16 mouse cellular contexts compared by ENCODE assay signal in genomic region chr2:115872851-115873250, GRCm38 (mm10).
DNase-seq lines count a peak whose midpoint lies in the region; ATAC-seq lines count a peak whose summit lies in the region.
"Had no signal": no experiment of that assay in that cellular context is flagged by ENCODE, and none has a peak within 500 bp of the region (broad histone marks: within the 10 kb centered on the region; RNA-seq: fewer than 3 reads in every experiment).

No protein-coding gene starts in this region.

- no peak overlapping the region for H3K4me2 ChIP-seq in embryonic facial prominence, embryonic 14.5 days (ENCODE audit: low read depth, low read length)
- H3K4me2 ChIP-seq in midbrain, embryonic 16.5 days (ENCODE audit: low read length), result no peak overlapping the region

- H3K4me3 ChIP-seq in embryonic facial prominence, embryonic 14.5 days (ENCODE audit: low read depth, low read length), result no peak overlapping the region
- H3K4me3 ChIP-seq in midbrain, embryonic 16.5 days (ENCODE audit: low read depth, low read length), result no peak overlapping the region
- H3K4me3 ChIP-seq: heart, adult 2 months had no signal

- H3K9ac ChIP-seq in embryonic facial prominence, embryonic 14.5 days (ENCODE audit: low read depth, low read length), result no peak overlapping the region
- no peak overlapping the region for H3K9ac ChIP-seq in midbrain, embryonic 16.5 days (ENCODE audit: low read depth, low read length)

- WGBS in embryonic facial prominence, embryonic 14.5 days, result 24% methylated on average over 2 of the region's 2 CpGs
- WGBS in midbrain, embryonic 16.5 days, result 35% methylated on average over 2 of the region's 2 CpGs

- no peaks in the 10 kb centered on the region for H3K36me3 ChIP-seq in embryonic facial prominence, embryonic 14.5 days (ENCODE audit: control insufficient read depth, insufficient read depth, low read length)
- no peaks in the 10 kb centered on the region for H3K36me3 ChIP-seq in midbrain, embryonic 16.5 days (ENCODE audit: control insufficient read depth, insufficient read depth, low read length)

- no peak overlapping the region for H3K27ac ChIP-seq in embryonic facial prominence, embryonic 14.5 days (replicated peaks; ENCODE audit: low read depth, low read length)
- H3K27ac ChIP-seq in midbrain, embryonic 16.5 days (ENCODE audit: low read length), result no peak overlapping the region
- H3K27ac ChIP-seq: heart, adult 2 months had no signal

- H3K9me3 ChIP-seq in embryonic facial prominence, embryonic 14.5 days (ENCODE audit: control insufficient read depth, low read length), result no peaks in the 10 kb centered on the region
- H3K9me3 ChIP-seq in midbrain, embryonic 16.5 days (replicated peaks; ENCODE audit: control insufficient read depth, low read length, poor library complexity, severe bottlenecking), result no peaks in the 10 kb centered on the region

- H3K4me1 ChIP-seq in embryonic facial prominence, embryonic 14.5 days (ENCODE audit: control insufficient read depth, insufficient read depth, low read length), result peaks cover 8% of the 10 kb centered on the region
- no peaks in the 10 kb centered on the region for H3K4me1 ChIP-seq in midbrain, embryonic 16.5 days (ENCODE audit: control insufficient read depth, insufficient read depth, low read length)

- no peaks in the 10 kb centered on the region for H3K27me3 ChIP-seq in embryonic facial prominence, embryonic 14.5 days (replicated peaks; ENCODE audit: control insufficient read depth, insufficient read depth, low read length)
- no peaks in the 10 kb centered on the region; the same call in 1 of the 2 replicates for H3K27me3 ChIP-seq in midbrain, embryonic 16.5 days (ENCODE audit: control insufficient read depth, insufficient read depth, low read depth, low read length)

- DNase-seq in kidney, adult 18-20 months, result peak; percentile 40
- DNase-seq in kidney, adult 8-10 months, result no peak
- DNase-seq in ZHBTc4 (ENCODE audit: low read depth, low spot score), result peak; percentile 79
- peak; percentile 84 for DNase-seq in embryonic facial prominence, embryonic 14.5 days (ENCODE audit: low spot score)
- peak; percentile 40 to 61 for DNase-seq in kidney, postnatal 36 days
- DNase-seq: adrenal gland, adult 2 months; cerebellum, postnatal 10 days; gastrocnemius, postnatal 10 days; heart, adult 2 months; heart, postnatal 14 days; layer of hippocampus, adult 9-11 months; midbrain, embryonic 14.5 days; retina, postnatal 1 day; thymus, postnatal 4 days had no signal

- peak; percentile 36; the same call in 1 of the 2 replicates for ATAC-seq in embryonic facial prominence, embryonic 14.5 days (ENCODE audit: low read depth)
- no peak for ATAC-seq in midbrain, embryonic 16.5 days
- ATAC-seq in megakaryocyte, adult 5-6 weeks (ENCODE audit: poor library complexity, severe bottlenecking), result no peak

Comparison
In these comparisons a context has a peak if more than half of its experiments do, and no peak if none do; other contexts are left out.
1. DNase-seq: peak in kidney, adult 18-20 months (single experiment), ZHBTc4 (single experiment), embryonic facial prominence, embryonic 14.5 days (single experiment) and kidney, postnatal 36 days (2 of 2); none in kidney, adult 8-10 months (0 of 2).